Mouse (Mus musculus) myocyte (in vitro differentiated cells): Measurements from ENCODE around the gene Lefty1. TPM values are rescaled to one million over a fixed set of nuclear protein-coding genes. Genes with fewer than 3 reads are reported as not detected.

Experiments
- H3K27me3 ChIP-seq: one replicate; pipeline ENCODE4 v1.6.1; 2011; ENCODE audit not compliant: control insufficient read depth, insufficient read depth, insufficient read length
- H3K36me3 ChIP-seq: one replicate; pipeline ENCODE4 v1.6.1; 2011; ENCODE audit not compliant: control insufficient read depth, insufficient read depth
- H3K4me2 ChIP-seq: one replicate; pipeline ENCODE4 v1.6.1; 2011; ENCODE audit warnings: low read depth, control low read depth
- H3K4me3 ChIP-seq: one replicate; pipeline ENCODE4 v1.5.1; 2011; ENCODE audit warnings: mild to moderate bottlenecking, control low read depth, moderate library complexity
- H3K79me2 ChIP-seq: one replicate; pipeline ENCODE4 v1.6.1; 2011; ENCODE audit not compliant: control insufficient read depth, insufficient read depth
- H3ac ChIP-seq: one replicate; pipeline ENCODE4 v1.6.1; 2011; ENCODE audit not compliant: control insufficient read depth, insufficient read length
- CEBPB ChIP-seq: IDR thresholded peaks from 2 replicates; pipeline ENCODE4 v1.6.1; 2011; ENCODE audit warnings: mild to moderate bottlenecking, moderate library complexity; ENCODE audit not compliant: poor library complexity, insufficient read depth, severe bottlenecking
- E2F4 ChIP-seq: IDR thresholded peaks from one replicate; pipeline ENCODE4 v1.6.1; 2011; ENCODE audit warnings: mild to moderate bottlenecking, control low read depth, moderate library complexity; ENCODE audit not compliant: insufficient read depth
- MAX ChIP-seq: IDR thresholded peaks from one replicate; pipeline ENCODE4 v1.6.1; 2011; ENCODE audit warnings: low read depth, mild to moderate bottlenecking, control low read depth
- MYOD1 ChIP-seq, 3 experiments: IDR thresholded peaks; one replicate each; pipeline ENCODE4 v1.6.1; 2011; ENCODE audit warnings: control low read depth in 2 of 3, low read depth in 2 of 3, mild to moderate bottlenecking in 2 of 3, moderate library complexity in 1 of 3; ENCODE audit not compliant: insufficient read length in 2 of 3, control insufficient read depth in 1 of 3
- MYOG ChIP-seq, 3 experiments: IDR thresholded peaks; one replicate each; pipeline ENCODE4 v1.6.1; 2011; ENCODE audit warnings: control low read depth in 2 of 3, low read depth in 2 of 3, mild to moderate bottlenecking in 2 of 3; ENCODE audit not compliant: insufficient read length in 2 of 3, control insufficient read depth in 1 of 3, insufficient read depth in 1 of 3
- POLR2A ChIP-seq: IDR thresholded peaks from one replicate; pipeline ENCODE4 v1.6.1; 2011; ENCODE audit warnings: low read depth, mild to moderate bottlenecking, control low read depth, moderate library complexity; ENCODE audit not compliant: insufficient read length
- POLR2AphosphoS2 ChIP-seq: IDR thresholded peaks from one replicate; pipeline ENCODE4 v1.6.1; 2011; ENCODE audit warnings: low read depth, control low read depth; ENCODE audit not compliant: insufficient read length
- REST ChIP-seq: IDR thresholded peaks from one replicate; pipeline ENCODE4 v1.6.1; 2011; ENCODE audit warnings: mild to moderate bottlenecking, control low read depth, moderate library complexity; ENCODE audit not compliant: insufficient read depth, insufficient read length
- SRF ChIP-seq: IDR thresholded peaks from one replicate; pipeline ENCODE4 v1.6.1; 2011; ENCODE audit warnings: low read depth; ENCODE audit not compliant: control insufficient read depth, insufficient read length
- TCF12 ChIP-seq: IDR thresholded peaks from one replicate; pipeline ENCODE4 v1.6.1; 2011; ENCODE audit warnings: mild to moderate bottlenecking, control low read depth; ENCODE audit not compliant: poor library complexity, insufficient read depth, severe bottlenecking
- TCF3 ChIP-seq: IDR thresholded peaks from one replicate; pipeline ENCODE4 v1.6.1; 2011; ENCODE audit warnings: low read depth, control low read depth; ENCODE audit not compliant: insufficient read length
- USF1 ChIP-seq: IDR thresholded peaks from one replicate; pipeline ENCODE4 v1.6.1; 2011; ENCODE audit warnings: low read depth, mild to moderate bottlenecking, control low read depth, moderate library complexity
- polyA plus RNA-seq: library from polyadenylated mRNA; unstranded; fragments of >200 nt; fragmentation: generic; extraction: Trizol; gene quantifications from one replicate; pipeline ENCODE4 v1.2.1, GENCODE M21; 2012; ENCODE audit warnings: missing spikeins

The Lefty1 gene
- polyA plus RNA-seq, 1 experiment = 2.9 TPM

- Histone ChIP-seq H3K4me2 (no peak overlapping the region), H3K4me3 (no peak overlapping the region), H3K36me3 (no peaks in the 10 kb centered on the region), H3ac (no peak overlapping the region), H3K79me2 (no peaks in the 10 kb centered on the region), H3K27me3 (no peaks in the 10 kb centered on the region)
- TF ChIP-seq MYOD1 (IDR thresholded peaks at IDR 0.05; ENCODE audit: control insufficient read depth in 1 of 3, insufficient read length in 2 of 3, low read depth in 2 of 3) (no peak), SRF (no peak), TCF3 (no peak), MYOG (IDR thresholded peaks at IDR 0.05; ENCODE audit: control insufficient read depth in 1 of 3, insufficient read depth in 1 of 3, insufficient read length in 2 of 3, low read depth in 2 of 3) (no peak), E2F4 (no peak), POLR2A (no peak), POLR2AphosphoS2 (no peak), MAX (no peak), CEBPB (no peak), REST (no peak), USF1 (no peak), TCF12 (no peak)
Measured at GRCm38 (mm10) chr1:180986701-180987100, 51.9 kb downstream of the Lefty1 start.

DNA sequence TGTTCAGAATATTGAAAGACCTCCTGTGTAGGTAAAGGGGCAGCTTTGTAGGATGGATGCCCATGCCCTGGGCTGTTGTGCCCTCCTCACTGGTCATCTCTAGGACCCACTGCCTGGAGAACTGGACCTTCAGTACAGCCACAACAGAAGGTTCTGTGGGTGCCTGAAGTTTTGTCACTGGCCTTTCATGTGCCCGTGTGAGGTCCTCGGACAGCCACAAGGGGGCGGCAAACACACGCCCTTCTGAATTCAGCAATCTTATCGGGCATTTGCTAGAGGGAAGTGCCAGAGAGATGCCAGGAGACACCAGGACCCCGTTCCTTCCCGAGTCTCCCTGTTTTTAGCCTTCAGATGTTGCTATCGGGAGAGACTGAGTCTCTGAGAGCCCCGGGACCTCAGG lies 52.9 kb downstream of the Lefty1 start:
- Histone ChIP-seq H3K4me3 (no peak overlapping the region), H3K4me2 (no peak overlapping the region), H3K27me3 (no peaks in the 10 kb centered on the region), H3K36me3 (no peaks in the 10 kb centered on the region), H3ac (no peak overlapping the region), H3K79me2 (no peaks in the 10 kb centered on the region)
- TF ChIP-seq REST (no peak), E2F4 (no peak), CEBPB (no peak), MAX (no peak), USF1 (no peak), POLR2AphosphoS2 (no peak), POLR2A (no peak), MYOG (IDR thresholded peaks at IDR 0.05; ENCODE audit: control insufficient read depth in 1 of 3, insufficient read depth in 1 of 3, insufficient read length in 2 of 3, low read depth in 2 of 3) (no peak), TCF3 (no peak), TCF12 (no peak), MYOD1 (IDR thresholded peaks at IDR 0.05; ENCODE audit: control insufficient read depth in 1 of 3, insufficient read length in 2 of 3, low read depth in 2 of 3) (no peak), SRF (no peak)

Other genes starting within 250 kb of the Lefty1 start
- gene Mixl1, start 238.0 kb upstream of the Lefty1 start, polyA plus RNA-seq = not detected
- gene Acbd3, start 209.0 kb upstream of the Lefty1 start, polyA plus RNA-seq = 13.6 TPM
- 597 TPM for gene H3f3a, start 121.1 kb upstream of the Lefty1 start, polyA plus RNA-seq
- 15.3 TPM for gene Sde2, start 83.9 kb upstream of the Lefty1 start, polyA plus RNA-seq
- not detected for gene Lefty2, start 41.9 kb upstream of the Lefty1 start, polyA plus RNA-seq
- 52.6 TPM for gene Pycr2, start 30.7 kb upstream of the Lefty1 start, polyA plus RNA-seq
- 45.5 TPM for gene Tmem63a, start 7.3 kb downstream of the Lefty1 start, polyA plus RNA-seq
- gene Ephx1, start 85.9 kb downstream of the Lefty1 start, polyA plus RNA-seq = 116 TPM
- not detected for gene 9130409I23Rik, start 116.2 kb downstream of the Lefty1 start, polyA plus RNA-seq
- 7.8 TPM for gene Nvl, start 209.2 kb downstream of the Lefty1 start, polyA plus RNA-seq
- gene Cnih4, start 209.7 kb downstream of the Lefty1 start, polyA plus RNA-seq = 56.8 TPM